Mouse (Mus musculus) hindbrain, embryonic 12.5 days (tissue): Measurements from ENCODE around the gene Atg4c. TPM values are rescaled to one million over a fixed set of nuclear protein-coding genes. Genes with fewer than 3 reads are reported as not detected.
A peak's percentile ranks its signal among the peaks of the same experiment; 100 is the strongest.

ENCODE experiments used
- ATAC-seq: fragments of 200-750 bp; cut with Nextera tagmentation; 2 replicates; pipeline ENCODE4 v1.8.0; 2017; ENCODE audit warnings: moderate TSS enrichment; ENCODE audit not compliant: low FRiP score
- H3K27ac ChIP-seq: fragments of 300-500 bp; sonication (generic); 2 replicates; pipeline ENCODE4 v1.5.1; 2016; ENCODE audit warnings: mild to moderate bottlenecking
- H3K27me3 ChIP-seq: fragments of 300-500 bp; sonication (generic); 2 replicates; pipeline ENCODE4 v1.6.1; 2016; ENCODE audit warnings: mild to moderate bottlenecking
- H3K36me3 ChIP-seq: fragments of 300-500 bp; sonication (generic); 2 replicates; pipeline ENCODE4 v1.6.1; 2016; ENCODE audit warnings: mild to moderate bottlenecking
- H3K4me1 ChIP-seq: fragments of 300-500 bp; sonication (generic); 2 replicates; pipeline ENCODE4 v1.6.1; 2016
- H3K4me2 ChIP-seq: fragments of 300-500 bp; sonication (generic); replicated peaks from 2 replicates; pipeline ENCODE4 v1.6.1; 2016; ENCODE audit warnings: mild to moderate bottlenecking
- H3K4me3 ChIP-seq: fragments of 300-500 bp; sonication (generic); 2 replicates; pipeline ENCODE4 v1.5.1; 2016; ENCODE audit warnings: mild to moderate bottlenecking
- H3K9ac ChIP-seq: fragments of 300-500 bp; sonication (generic); 2 replicates; pipeline ENCODE4 v1.6.1; 2016; ENCODE audit warnings: mild to moderate bottlenecking, moderate library complexity
- H3K9me3 ChIP-seq: fragments of 300-500 bp; sonication (generic); replicated peaks from 2 replicates; pipeline ENCODE4 v1.6.1; 2016; ENCODE audit warnings: mild to moderate bottlenecking
- WGBS: fragments of 180-500 bp; shearing (Covaris S2); methylation state at CpG from one replicate; pipeline ENCODE4 v1.1.7; 2016; 5-methylcytosine and 5-hydroxymethylcytosine counted together
- polyA plus RNA-seq: library from polyadenylated mRNA; unstranded; fragments of >200 nt; fragmentation: Nextera tagmentation; extraction: Ambion mirVana; gene quantifications from 2 replicates; pipeline ENCODE4 v1.2.1, GENCODE M21; 2016

Atg4c gene
- polyA plus RNA-seq, 1 experiment from 2014 or later: 19.8 TPM

GRCm38 (mm10) chr4:99176841-99177240 is 16.9 kb upstream of the Atg4c start:
- Histone ChIP-seq H3K27ac (no peak overlapping the region), H3K9me3 (no peaks in the 10 kb centered on the region), H3K36me3 (no peaks in the 10 kb centered on the region), H3K4me1 (peaks cover 6% of the 10 kb centered on the region), H3K4me2 (no peak overlapping the region), H3K27me3 (no peaks in the 10 kb centered on the region), H3K4me3 (no peak overlapping the region), H3K9ac (no peak overlapping the region)
- 80% methylated on average over 7 of the region's 7 CpGs for WGBS
- no peak for ATAC-seq

- Histone ChIP-seq H3K27me3 (no peaks in the 10 kb centered on the region), H3K36me3 (no peaks in the 10 kb centered on the region), H3K27ac (no peak overlapping the region), H3K9ac (no peak overlapping the region), H3K4me2 (no peak overlapping the region), H3K4me3 (no peak overlapping the region), H3K9me3 (no peaks in the 10 kb centered on the region), H3K4me1 (peaks cover 6% of the 10 kb centered on the region)
- no peak for ATAC-seq
- 82% methylated on average over 4 of the region's 4 CpGs for WGBS
Measured at GRCm38 (mm10) chr4:99177255-99177654, 16.5 kb upstream of the Atg4c start.

DNA sequence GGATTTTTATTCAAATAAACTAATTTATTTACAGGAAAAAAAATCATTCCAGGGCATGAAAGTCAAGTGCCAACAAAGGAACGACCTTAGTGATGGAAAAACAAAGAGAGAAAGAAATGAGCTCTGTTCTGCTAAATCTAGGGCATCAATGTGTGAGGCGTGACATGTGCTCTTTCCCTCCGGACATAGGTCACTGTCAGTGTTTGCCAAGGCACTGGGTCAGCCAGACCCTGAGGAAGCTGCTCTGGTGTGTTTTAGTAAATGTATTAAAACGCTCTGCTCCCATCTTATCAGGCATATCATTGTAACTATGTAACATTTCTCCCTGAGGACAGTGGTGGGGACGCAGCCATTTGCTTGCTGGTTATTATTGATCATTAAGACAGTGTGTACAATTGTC is 14.9 kb upstream of the Atg4c start:
- Histone ChIP-seq H3K4me1 (peaks cover 6% of the 10 kb centered on the region), H3K9me3 (no peaks in the 10 kb centered on the region), H3K4me2 (no peak overlapping the region), H3K27ac (no peak overlapping the region), H3K36me3 (no peaks in the 10 kb centered on the region), H3K27me3 (no peaks in the 10 kb centered on the region), H3K4me3 (no peak overlapping the region), H3K9ac (no peak overlapping the region)
- ATAC-seq: no peak
- 59% methylated on average over 5 of the region's 5 CpGs for WGBS

DNA sequence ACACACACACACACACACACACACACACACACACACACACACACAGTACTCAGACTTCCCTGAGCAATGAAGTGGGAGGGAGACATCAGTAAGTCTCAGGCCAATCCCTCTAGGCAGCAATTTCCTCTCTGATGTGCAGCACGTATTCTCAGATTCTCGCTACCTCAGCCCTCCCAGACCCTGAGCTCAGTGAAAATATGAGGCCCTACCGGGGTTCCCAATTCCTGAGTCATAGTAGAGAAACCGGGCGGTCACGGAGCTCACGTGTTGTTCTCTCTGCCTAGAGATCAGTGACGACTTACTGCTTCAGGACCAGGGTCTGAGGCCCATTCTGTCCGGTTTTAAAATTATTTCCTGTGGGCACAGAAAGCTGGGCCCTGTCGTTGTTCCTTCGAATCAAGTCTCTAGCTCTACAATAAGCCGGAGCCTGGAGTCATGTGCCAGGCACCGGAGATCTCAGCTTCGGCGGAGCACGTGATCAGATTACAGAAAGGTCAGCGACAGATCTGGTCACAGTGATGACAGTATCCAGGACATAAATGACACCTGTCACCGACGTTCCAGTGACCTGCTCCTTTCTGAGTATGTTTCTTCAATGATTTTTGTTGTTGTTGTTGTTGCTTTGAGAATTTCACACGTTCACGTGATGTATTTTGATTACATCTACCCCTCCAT is 14.2 kb upstream of the Atg4c start:
- WGBS: 64% methylated on average over 21 of the region's 21 CpGs
- Histone ChIP-seq H3K9ac (no peak overlapping the region), H3K27ac (no peak overlapping the region), H3K4me1 (peaks cover 6% of the 10 kb centered on the region), H3K9me3 (no peaks in the 10 kb centered on the region), H3K36me3 (no peaks in the 10 kb centered on the region), H3K27me3 (no peaks in the 10 kb centered on the region), H3K4me2 (no peak overlapping the region), H3K4me3 (no peak overlapping the region)
- ATAC-seq: no peak

GRCm38 (mm10) chr4:99180921-99181320 is 12.8 kb upstream of the Atg4c start:
- WGBS: 81% methylated on average over 5 of the region's 5 CpGs
- H3K27ac ChIP-seq: no peak overlapping the region

DNA sequence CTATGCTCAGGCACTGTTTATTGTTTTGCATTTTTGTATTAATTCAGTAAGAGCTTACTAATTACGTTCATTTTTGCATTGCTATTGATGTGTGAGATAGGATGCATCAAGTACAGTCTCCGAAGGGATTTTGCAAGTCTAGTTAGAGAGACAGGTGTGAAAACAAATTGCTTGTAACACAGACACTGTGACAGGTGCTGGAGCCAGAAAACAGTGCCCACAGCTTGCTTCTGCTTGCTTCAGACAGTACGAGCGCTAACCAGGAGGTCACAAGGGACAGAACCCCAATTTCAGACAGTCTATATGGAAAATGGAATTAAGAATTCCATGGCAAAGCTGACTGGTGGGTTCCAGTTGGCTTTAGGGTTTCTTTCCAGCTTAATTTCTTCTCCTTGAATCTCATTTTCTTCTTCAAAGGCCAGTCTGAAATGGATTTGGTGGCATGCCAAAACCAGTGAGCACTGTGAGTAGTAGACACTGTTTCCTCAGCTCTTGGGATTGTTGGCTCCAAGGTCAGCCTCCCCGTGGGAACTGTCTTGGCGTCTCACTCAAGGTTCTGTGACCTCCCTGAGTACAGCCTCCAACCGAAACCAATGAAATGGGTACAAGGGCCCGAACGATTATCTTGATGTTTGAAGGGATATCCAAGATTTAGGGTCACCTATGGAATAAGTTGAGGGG is 11.9 kb upstream of the Atg4c start:
- Histone ChIP-seq H3K27ac (no peak overlapping the region), H3K9me3 (no peaks in the 10 kb centered on the region), H3K4me2 (no peak overlapping the region), H3K27me3 (no peaks in the 10 kb centered on the region), H3K4me3 (no peak overlapping the region), H3K9ac (no peak overlapping the region), H3K36me3 (no peaks in the 10 kb centered on the region), H3K4me1 (peaks cover 6% of the 10 kb centered on the region)
- no peak for ATAC-seq
- WGBS: 74% methylated on average over 9 of the region's 9 CpGs

More at GRCm38 (mm10) chr4:99180921-99181320, 12.8 kb upstream of the Atg4c start:
- Histone ChIP-seq H3K4me2 (no peak overlapping the region), H3K9ac (no peak overlapping the region), H3K36me3 (no peaks in the 10 kb centered on the region), H3K4me1 (peaks cover 6% of the 10 kb centered on the region), H3K27me3 (no peaks in the 10 kb centered on the region), H3K9me3 (no peaks in the 10 kb centered on the region), H3K4me3 (no peak overlapping the region)
- no peak for ATAC-seq

GRCm38 (mm10) chr4:99182660-99183431 is 10.9 kb upstream of the Atg4c start:
- Histone ChIP-seq H3K4me2 (no peak overlapping the region), H3K4me3 (no peak overlapping the region), H3K36me3 (no peaks in the 10 kb centered on the region), H3K4me1 (peaks cover 6% of the 10 kb centered on the region), H3K27ac (no peak overlapping the region), H3K9me3 (no peaks in the 10 kb centered on the region), H3K9ac (no peak overlapping the region), H3K27me3 (no peaks in the 10 kb centered on the region)
- WGBS: 81% methylated on average over 20 of the region's 20 CpGs
- 0 out of 2 replicates have a peak, but pooled peaks have one; percentile 46 for ATAC-seq

DNA sequence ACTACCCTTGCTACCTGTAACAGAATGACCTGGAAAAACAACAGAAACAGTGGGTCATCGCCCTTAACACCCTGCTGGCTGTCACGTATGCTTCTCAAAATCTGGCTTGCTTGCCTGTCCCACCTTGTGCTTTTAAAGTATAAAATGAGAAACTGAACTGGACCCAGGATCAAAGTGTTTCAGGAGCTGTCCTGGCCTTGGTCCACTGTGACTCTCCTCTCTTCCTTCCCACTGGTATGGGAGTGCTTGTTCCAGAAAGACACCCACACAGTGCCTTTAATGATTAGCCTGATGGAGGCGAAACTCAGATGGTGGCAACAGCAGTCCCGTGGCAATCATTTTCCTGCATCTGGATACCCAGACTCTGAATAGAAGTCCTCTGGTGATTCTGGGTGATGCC is 9.1 kb upstream of the Atg4c start:
- WGBS: 68% methylated on average over 4 of the region's 4 CpGs
- H3K27me3 ChIP-seq: no peaks in the 10 kb centered on the region
- no peak overlapping the region for H3K4me3 ChIP-seq
- H3K27ac ChIP-seq: no peak overlapping the region
- H3K4me1 ChIP-seq: peaks cover 1% of the 10 kb centered on the region
- ATAC-seq: no peak
- H3K9ac ChIP-seq: no peak overlapping the region
- H3K9me3 ChIP-seq: no peaks in the 10 kb centered on the region
- H3K4me2 ChIP-seq: no peak overlapping the region
- H3K36me3 ChIP-seq: no peaks in the 10 kb centered on the region

- H3K27ac ChIP-seq: no peak overlapping the region
- no peak overlapping the region for H3K4me2 ChIP-seq
- WGBS: 78% methylated on average over 4 of the region's 4 CpGs
- no peak overlapping the region for H3K9ac ChIP-seq
- H3K36me3 ChIP-seq: no peaks in the 10 kb centered on the region
- no peak for ATAC-seq
- H3K4me1 ChIP-seq: no peaks in the 10 kb centered on the region
- H3K4me3 ChIP-seq: no peak overlapping the region
- no peaks in the 10 kb centered on the region for H3K9me3 ChIP-seq
- H3K27me3 ChIP-seq: no peaks in the 10 kb centered on the region
Measured at GRCm38 (mm10) chr4:99185305-99185704, 8.4 kb upstream of the Atg4c start.

DNA sequence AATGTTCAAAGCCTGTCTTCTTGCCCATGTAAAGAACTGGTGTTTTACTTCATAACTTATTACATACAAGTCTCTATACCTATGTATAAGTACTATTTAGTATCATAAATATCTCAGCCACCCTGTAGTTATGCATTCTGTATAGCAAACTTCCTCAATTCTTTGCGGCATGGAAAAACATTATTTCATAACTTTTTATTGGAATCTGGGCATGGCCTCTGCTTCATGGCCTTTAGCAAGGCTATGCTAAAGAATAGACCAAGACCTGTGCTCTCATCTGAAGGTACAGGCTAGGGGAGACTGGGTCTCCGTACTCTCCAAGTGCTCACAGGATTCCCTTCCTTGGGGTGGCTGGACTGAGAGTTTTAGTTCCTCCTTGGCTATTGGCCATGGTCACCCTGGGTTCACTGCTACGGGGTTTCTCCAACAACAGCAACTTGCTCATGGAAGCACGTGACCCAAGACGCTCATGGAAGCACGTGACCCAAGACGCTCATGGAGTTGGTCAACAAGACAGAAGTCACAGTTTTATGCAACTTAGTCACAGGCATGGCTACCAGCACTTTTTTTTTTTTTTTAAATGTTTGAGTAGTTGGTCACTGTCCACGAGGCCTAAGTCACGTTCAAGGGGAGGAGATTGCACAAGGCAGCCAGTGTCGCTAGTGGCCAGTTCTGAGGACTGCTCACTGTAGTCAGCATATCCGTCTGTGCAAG is 7.2 kb upstream of the Atg4c start:
- no peaks in the 10 kb centered on the region for H3K9me3 ChIP-seq
- no peaks in the 10 kb centered on the region for H3K36me3 ChIP-seq
- no peak for ATAC-seq
- no peak overlapping the region for H3K4me3 ChIP-seq
- H3K9ac ChIP-seq: no peak overlapping the region
- WGBS: 93% methylated on average over 11 of the region's 11 CpGs
- no peaks in the 10 kb centered on the region for H3K4me1 ChIP-seq
- no peaks in the 10 kb centered on the region for H3K27me3 ChIP-seq
- H3K4me2 ChIP-seq: no peak overlapping the region
- no peak overlapping the region for H3K27ac ChIP-seq

- Histone ChIP-seq H3K36me3 (no peaks in the 10 kb centered on the region), H3K9me3 (no peaks in the 10 kb centered on the region), H3K4me3 (no peak overlapping the region), H3K4me2 (no peak overlapping the region), H3K27ac (no peak overlapping the region), H3K4me1 (0 out of 2 replicates have a peak, but pooled peaks cover 5% of the 10 kb centered on the region), H3K27me3 (no peaks in the 10 kb centered on the region), H3K9ac (no peak overlapping the region)
- 83% methylated on average over 1 of the region's 1 CpGs for WGBS
- no peak for ATAC-seq
Measured at GRCm38 (mm10) chr4:99192640-99193039, 1.1 kb upstream of the Atg4c start.

DNA sequence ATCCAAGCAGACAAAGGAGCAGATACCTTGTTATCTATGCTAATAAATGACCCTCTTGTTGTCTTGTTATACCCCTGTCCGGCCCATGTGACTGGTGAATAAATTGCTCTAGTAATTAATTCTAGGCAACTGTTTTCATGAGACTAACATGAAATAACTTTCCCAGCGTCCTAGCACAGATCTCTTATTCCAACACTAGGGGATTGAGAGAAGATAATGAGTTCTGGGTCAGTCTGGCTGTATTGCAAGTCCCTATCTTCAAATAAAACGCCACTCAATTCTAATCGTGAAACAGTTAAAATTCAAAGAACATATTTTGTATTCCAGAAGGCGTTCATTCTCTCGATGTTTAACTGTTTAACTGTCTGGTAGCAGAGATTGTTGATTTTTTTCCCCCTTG is 520 bp upstream of the Atg4c start:
- no peak overlapping the region for H3K27ac ChIP-seq
- peak overlapping the region; percentile 71; the same call in 1 of the 2 replicates for H3K9ac ChIP-seq
- H3K4me3 ChIP-seq: peak overlapping the region; percentile 64; the same call in 1 of the 2 replicates
- H3K27me3 ChIP-seq: no peaks in the 10 kb centered on the region
- no peaks in the 10 kb centered on the region for H3K9me3 ChIP-seq
- no peak for ATAC-seq
- 0 out of 2 replicates have a peak, but pooled peaks cover 5% of the 10 kb centered on the region for H3K4me1 ChIP-seq
- H3K4me2 ChIP-seq: peak overlapping the region; percentile 59
- H3K36me3 ChIP-seq: no peaks in the 10 kb centered on the region
- 56% methylated on average over 6 of the region's 6 CpGs for WGBS
